Mouse (Mus musculus): ENCODE measurements around the gene Olfr160. TPM values are rescaled to one million over a fixed set of nuclear protein-coding genes. Genes with fewer than 3 reads are reported as not detected.

Gene Olfr160
- total RNA-seq (2023): not detected in 4 replicates

GRCm38 (mm10) chr9:37716150-37716549 lies at the start of gene Olfr160:
Olfr160 (minus strand) TSS chr9:37716250.

DNA sequence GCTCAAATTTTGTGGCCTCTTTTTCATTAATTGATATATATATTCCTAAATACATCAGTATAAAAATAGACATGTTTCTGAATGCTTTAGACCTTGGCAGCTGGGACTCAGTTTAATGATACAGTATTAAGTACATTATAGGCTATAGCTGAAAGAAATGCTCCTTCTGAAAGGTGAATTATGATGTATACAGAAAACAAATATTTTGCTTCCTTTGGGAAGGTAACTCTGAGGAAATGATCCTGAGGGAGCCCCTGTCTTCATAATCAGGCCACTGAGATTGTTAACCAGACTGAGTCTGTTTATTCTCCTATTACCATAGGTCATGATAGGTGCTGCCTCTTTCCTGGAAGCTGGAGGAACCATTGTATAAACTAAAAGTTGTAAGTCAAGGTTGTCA lies 28.8 kb upstream of the Olfr160 start, which contains the start of gene Olfr874:
Olfr874 (plus strand) TSS at position 301 of the 400 bp plus-strand sequence.

GRCm38 (mm10) chr9:37669115-37669514 lies 46.9 kb downstream of the Olfr160 start, which contains the start of gene Panx3:
Panx3 (minus strand) TSS chr9:37669235.

Other genes starting within 250 kb of the Olfr160 start
- 28.6 to 31.8 TPM (median 29.2 TPM) in 4 replicates for gene Msantd2, start 226.9 kb downstream of the Olfr160 start, total RNA-seq (2023)
- gene Esam, start 188.2 kb downstream of the Olfr160 start, total RNA-seq (2023): 1.3 TPM in 1 of 4 replicates, not detected in the others
- gene Vsig2, start 177.0 kb downstream of the Olfr160 start, total RNA-seq (2023): not detected in 4 replicates
- gene Nrgn, start 163.3 kb downstream of the Olfr160 start, total RNA-seq (2023): 3.2 to 6.0 TPM (median 4.0 TPM) in 4 replicates
- 6.2 to 10.9 TPM (median 9.4 TPM) in 4 replicates for gene Siae, start 160.6 kb downstream of the Olfr160 start, total RNA-seq (2023)
- gene Spa17, start 102.5 kb downstream of the Olfr160 start, total RNA-seq (2023): 1.1 to 3.6 TPM in 2 of 4 replicates, not detected in the others
- gene Tbrg1, start 58.9 kb downstream of the Olfr160 start, total RNA-seq (2023): 50.4 to 55.2 TPM (median 52.5 TPM) in 4 replicates
- not detected in 4 replicates for gene Panx3, start 47.0 kb downstream of the Olfr160 start, total RNA-seq (2023)
- gene Olfr874, start 28.9 kb upstream of the Olfr160 start, total RNA-seq (2023): not detected in 4 replicates
- not detected in 4 replicates for gene Olfr875, start 55.6 kb upstream of the Olfr160 start, total RNA-seq (2023)
- not detected in 4 replicates for gene Olfr876, start 86.8 kb upstream of the Olfr160 start, total RNA-seq (2023)
- gene Olfr877, start 138.0 kb upstream of the Olfr160 start, total RNA-seq (2023): not detected in 4 replicates
- not detected in 4 replicates for gene Olfr145, start 180.5 kb upstream of the Olfr160 start, total RNA-seq (2023)
- not detected in 4 replicates for gene Olfr878, start 201.6 kb upstream of the Olfr160 start, total RNA-seq (2023)